Mouse (Mus musculus) intestine, embryonic 15.5 days (tissue): ENCODE results near the gene Rsbn1. TPM values are rescaled to one million over a fixed set of nuclear protein-coding genes. Genes with fewer than 3 reads are reported as not detected.

Experiments
- ATAC-seq: fragments of 200-750 bp; cut with Nextera tagmentation; 2 replicates; pipeline ENCODE4 v1.8.0; 2017; ENCODE audit warnings: moderate TSS enrichment, moderate library complexity
- H3K27ac ChIP-seq: fragments of 300-500 bp; sonication (generic); 2 replicates; pipeline ENCODE4 v1.5.1; 2015; ENCODE audit warnings: mild to moderate bottlenecking, inconsistent platforms
- H3K27me3 ChIP-seq: fragments of 300-500 bp; sonication (generic); replicated peaks from 2 replicates; pipeline ENCODE4 v1.6.1; 2015; ENCODE audit warnings: inconsistent platforms
- H3K36me3 ChIP-seq: fragments of 300-500 bp; sonication (generic); 2 replicates; pipeline ENCODE4 v1.6.1; 2015; ENCODE audit warnings: inconsistent platforms
- H3K4me1 ChIP-seq: fragments of 300-500 bp; sonication (generic); replicated peaks from 2 replicates; pipeline ENCODE4 v1.6.1; 2015; ENCODE audit warnings: inconsistent platforms
- H3K4me2 ChIP-seq: fragments of 300-500 bp; sonication (generic); replicated peaks from 2 replicates; pipeline ENCODE4 v1.6.1; 2015; ENCODE audit warnings: mild to moderate bottlenecking, inconsistent platforms
- H3K4me3 ChIP-seq: fragments of 300-500 bp; sonication (generic); replicated peaks from 2 replicates; pipeline ENCODE4 v1.5.1; 2015; ENCODE audit warnings: inconsistent platforms
- H3K9ac ChIP-seq: fragments of 300-500 bp; sonication (generic); 2 replicates; pipeline ENCODE4 v1.6.1; 2015; ENCODE audit warnings: inconsistent platforms
- H3K9me3 ChIP-seq: fragments of 300-500 bp; sonication (generic); 2 replicates; pipeline ENCODE4 v1.6.1; 2016; ENCODE audit warnings: inconsistent platforms
- WGBS: fragments of 180-500 bp; shearing (Covaris S2); methylation state at CpG from one replicate; pipeline ENCODE4 v1.1.7; 2015; 5-methylcytosine and 5-hydroxymethylcytosine counted together
- polyA plus RNA-seq: library from polyadenylated mRNA; unstranded; fragments of >200 nt; fragmentation: Nextera tagmentation; extraction: Ambion mirVana; gene quantifications from 2 replicates; pipeline ENCODE4 v1.2.1, GENCODE M21; 2015

Rsbn1 gene
- polyA plus RNA-seq, 1 experiment from 2014 or later, result 9.7 TPM

DNA sequence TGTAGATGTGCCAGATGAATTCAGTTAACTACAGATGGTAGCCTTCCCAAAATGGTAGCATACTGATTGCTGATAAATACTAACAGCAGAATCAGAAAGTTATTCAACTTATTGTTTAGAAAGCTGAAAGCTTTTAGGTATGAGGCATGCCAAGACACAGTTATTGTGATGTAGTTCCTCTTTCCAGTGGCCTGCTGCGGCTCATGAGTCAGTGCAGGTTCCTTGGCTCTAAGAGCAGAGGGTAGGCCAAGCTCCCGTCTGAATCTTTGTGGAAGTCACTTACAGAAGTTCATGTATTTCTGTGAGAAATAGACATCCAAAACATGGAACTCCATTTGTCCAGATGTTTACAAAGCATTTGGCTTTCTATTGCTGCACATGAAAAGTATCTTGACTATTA is 98.1 kb downstream of the Rsbn1 start:
- ATAC-seq, result no peak
- WGBS, result 80% methylated on average over 2 of the region's 2 CpGs
- H3K9ac ChIP-seq, result no peak overlapping the region

More for the DNA sequence above, 98.1 kb downstream of the Rsbn1 start:
- no peaks in the 10 kb centered on the region for H3K9me3 ChIP-seq
- H3K4me3 ChIP-seq, result no peak overlapping the region
- no peaks in the 10 kb centered on the region for H3K27me3 ChIP-seq
- no peak overlapping the region for H3K27ac ChIP-seq
- 0 out of 2 replicates have a peak, but pooled peaks cover 6% of the 10 kb centered on the region for H3K36me3 ChIP-seq
- H3K4me2 ChIP-seq, result no peak overlapping the region
- no peaks in the 10 kb centered on the region for H3K4me1 ChIP-seq

Other genes with a start within 250 kb of the Rsbn1 start
- 45.4 and 47.4 TPM in 2 replicates for gene Olfml3, start 176.1 kb upstream of the Rsbn1 start, polyA plus RNA-seq
- not detected in 2 replicates for gene Gm10964, start 174.8 kb upstream of the Rsbn1 start, polyA plus RNA-seq
- 8.7 and 9.8 TPM in 2 replicates for gene Hipk1, start 122.6 kb upstream of the Rsbn1 start, polyA plus RNA-seq
- 21.5 and 22.1 TPM in 2 replicates for gene Dclre1b, start 104.7 kb upstream of the Rsbn1 start, polyA plus RNA-seq
- gene Ap4b1, start 104.6 kb upstream of the Rsbn1 start, polyA plus RNA-seq, result 19.4 and 20.6 TPM in 2 replicates
- gene Gm43064, start 104.5 kb upstream of the Rsbn1 start, polyA plus RNA-seq, result not detected in 2 replicates
- 4.4 and 9.1 TPM in 2 replicates for gene Bcl2l15, start 81.5 kb upstream of the Rsbn1 start, polyA plus RNA-seq
- gene Ptpn22, start 54.3 kb upstream of the Rsbn1 start, polyA plus RNA-seq, result 1.4 and 1.9 TPM in 2 replicates
- 18.9 and 19.3 TPM in 2 replicates for gene Phtf1, start 54.0 kb downstream of the Rsbn1 start, polyA plus RNA-seq